Mouse (Mus musculus): ENCODE measurements around the gene Cyp11a1. TPM values are rescaled to one million over a fixed set of nuclear protein-coding genes. Genes with fewer than 3 reads are reported as not detected.
A peak's percentile ranks its signal among the peaks of the same experiment; 100 is the strongest.

The Cyp11a1 gene
- 0.15 and 0.28 TPM in 2 replicates for polyA plus RNA-seq (2012; rRNA removed)

GRCm38 (mm10) chr9:58005753-58006461, at the start of gene Cyp11a1:
Gene Cyp11a1, plus strand, starts transcription at chr9:58006411.
- H3K4me3 ChIP-seq (replicated peaks; ENCODE audit: extremely low read depth, low read depth, low read length): no peak within 1 kb of the TSS
- 0 out of 2 replicates have a peak, but pooled peaks cover 2% of the 10 kb centered on the region for H3K4me1 ChIP-seq (ENCODE audit: control insufficient read depth, insufficient read depth, low read length)
- 71% methylated on average over 16 of the region's 16 CpGs for WGBS
- no peak for TF ChIP-seq CTCF (IDR thresholded peaks at IDR 0.05; ENCODE audit: insufficient read depth, low read length)
- no peak for TF ChIP-seq POLR2A (IDR thresholded peaks at IDR 0.05; ENCODE audit: borderline replicate concordance, extremely low read depth, low read depth, low read length)
- no peak for DNase-seq

DNA sequence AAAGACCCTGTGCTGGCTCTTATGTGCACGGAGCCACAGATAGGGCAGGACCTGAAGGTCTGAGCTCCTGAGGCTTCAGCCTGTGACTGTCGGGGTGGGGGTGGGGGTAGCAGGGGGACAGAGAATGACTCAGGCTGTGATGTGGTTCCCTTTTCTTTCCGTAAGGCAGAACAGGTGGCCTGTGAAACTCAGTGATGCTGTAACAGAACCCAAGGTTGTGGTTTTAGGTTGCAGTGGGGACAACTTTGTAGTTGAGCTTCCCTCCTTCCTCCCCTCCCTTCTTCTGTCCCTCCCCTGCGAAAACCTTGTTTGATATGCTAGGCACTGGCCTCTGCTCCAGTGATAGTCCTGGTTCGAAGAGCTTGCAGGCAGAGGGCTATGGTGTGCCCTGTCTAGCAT, 49.4 kb upstream of the Cyp11a1 start:
- 78% methylated on average over 5 of the region's 5 CpGs for WGBS
- no peak for TF ChIP-seq POLR2A (IDR thresholded peaks at IDR 0.05; ENCODE audit: borderline replicate concordance, extremely low read depth, low read depth, low read length)
- no peak for TF ChIP-seq CTCF (IDR thresholded peaks at IDR 0.05; ENCODE audit: insufficient read depth, low read length)
- no peak overlapping the region for H3K4me3 ChIP-seq (replicated peaks; ENCODE audit: extremely low read depth, low read depth, low read length)
- 0 out of 2 replicates have a peak, but pooled peaks cover 3% of the 10 kb centered on the region for H3K4me1 ChIP-seq (ENCODE audit: control insufficient read depth, insufficient read depth, low read length)
- DNase-seq: no peak

GRCm38 (mm10) chr9:57958615-57959014, 47.6 kb upstream of the Cyp11a1 start:
- TF ChIP-seq CTCF (IDR thresholded peaks at IDR 0.05; ENCODE audit: insufficient read depth, low read length) (no peak), POLR2A (IDR thresholded peaks at IDR 0.05; ENCODE audit: borderline replicate concordance, extremely low read depth, low read depth, low read length) (no peak)
- WGBS: 33% methylated on average over 1 of the region's 1 CpGs
- DNase-seq: no peak
- Histone ChIP-seq H3K4me1 (ENCODE audit: control insufficient read depth, insufficient read depth, low read length) (peaks cover 4% of the 10 kb centered on the region; the same call in 1 of the 2 replicates), H3K4me3 (replicated peaks; ENCODE audit: extremely low read depth, low read depth, low read length) (no peak overlapping the region)

- WGBS: 72% methylated on average over 10 of the region's 10 CpGs
- H3K4me1 ChIP-seq (ENCODE audit: control insufficient read depth, insufficient read depth, low read length): peaks cover 4% of the 10 kb centered on the region
- DNase-seq: no peak
- TF ChIP-seq CTCF (IDR thresholded peaks at IDR 0.05; ENCODE audit: insufficient read depth, low read length) (no peak), POLR2A (IDR thresholded peaks at IDR 0.05; ENCODE audit: borderline replicate concordance, extremely low read depth, low read depth, low read length) (no peak)
- H3K4me3 ChIP-seq (replicated peaks; ENCODE audit: extremely low read depth, low read depth, low read length): no peak overlapping the region
Observed at GRCm38 (mm10) chr9:57959399-57959798, 46.8 kb upstream of the Cyp11a1 start.

DNA sequence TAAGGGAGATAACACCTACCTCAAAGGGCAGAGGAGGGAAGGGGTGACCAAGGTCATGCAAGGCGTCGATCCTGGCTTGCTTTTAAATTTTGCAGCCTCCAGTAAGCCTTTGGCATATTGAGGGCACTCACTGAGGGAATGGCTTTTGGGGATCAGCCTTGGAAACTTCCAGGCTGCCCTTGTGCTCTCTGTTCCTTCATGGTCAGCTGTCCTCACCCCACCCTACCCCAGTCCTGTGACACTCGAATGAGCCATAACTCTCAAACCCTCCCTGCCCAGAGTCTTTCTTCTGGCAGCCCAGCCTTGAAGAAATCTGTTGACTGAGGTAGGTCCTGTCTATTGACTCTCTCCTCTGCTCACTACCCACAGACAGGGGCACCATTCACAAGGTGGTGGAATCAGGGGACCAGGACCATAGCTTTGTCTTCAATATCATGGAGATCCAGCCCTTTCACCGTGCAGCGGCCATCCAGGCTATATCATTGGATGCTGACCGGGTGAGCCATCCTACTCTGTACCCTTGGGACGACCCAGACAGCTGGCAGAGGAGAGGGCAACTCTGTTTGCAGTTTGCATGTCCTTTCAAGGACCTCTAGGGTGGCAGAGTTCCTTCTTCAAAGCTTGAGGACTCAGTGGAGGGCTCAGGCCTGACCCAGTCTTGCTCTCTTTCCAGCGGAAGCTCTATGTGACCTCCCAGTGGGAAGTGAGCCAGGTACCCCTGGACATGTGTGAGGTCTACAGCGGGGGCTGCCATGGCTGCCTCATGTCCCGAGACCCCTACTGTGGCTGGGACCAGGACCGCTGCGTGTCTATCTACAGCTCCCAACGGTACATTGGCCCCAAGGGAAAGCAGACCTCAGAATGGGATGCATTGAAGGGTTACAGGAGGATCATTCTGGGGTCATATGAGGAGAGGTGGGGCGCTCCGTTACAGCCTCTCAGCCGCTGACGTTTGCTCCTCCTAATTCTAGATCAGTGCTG, 46.0 kb upstream of the Cyp11a1 start:
- TF ChIP-seq CTCF (IDR thresholded peaks at IDR 0.05; ENCODE audit: insufficient read depth, low read length) (no peak), POLR2A (IDR thresholded peaks at IDR 0.05; ENCODE audit: borderline replicate concordance, extremely low read depth, low read depth, low read length) (no peak)
- H3K4me3 ChIP-seq (replicated peaks; ENCODE audit: extremely low read depth, low read depth, low read length): no peak overlapping the region
- peaks cover 4% of the 10 kb centered on the region for H3K4me1 ChIP-seq (ENCODE audit: control insufficient read depth, insufficient read depth, low read length)
- DNase-seq: no peak
- 79% methylated on average over 17 of the region's 17 CpGs for whole genome bisulfite sequencing

DNA sequence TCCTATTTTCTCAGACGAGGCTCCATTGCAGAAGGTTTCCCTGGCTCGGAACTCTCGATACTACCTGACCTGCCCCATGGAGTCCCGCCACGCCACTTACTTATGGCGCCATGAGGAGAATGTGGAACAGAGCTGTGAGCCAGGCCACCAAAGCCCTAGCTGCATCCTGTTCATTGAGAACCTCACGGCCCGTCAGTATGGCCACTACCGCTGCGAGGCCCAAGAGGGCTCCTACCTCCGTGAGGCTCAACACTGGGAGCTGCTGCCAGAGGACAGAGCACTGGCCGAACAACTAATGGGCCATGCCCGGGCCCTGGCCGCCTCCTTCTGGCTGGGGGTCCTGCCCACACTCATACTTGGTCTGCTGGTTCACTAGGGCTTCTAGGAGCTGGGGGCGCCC, 45.0 kb upstream of the Cyp11a1 start:
- peaks cover 8% of the 10 kb centered on the region for H3K4me1 ChIP-seq (ENCODE audit: control insufficient read depth, insufficient read depth, low read length)
- H3K4me3 ChIP-seq (replicated peaks; ENCODE audit: extremely low read depth, low read depth, low read length): no peak overlapping the region
- 85% methylated on average over 15 of the region's 15 CpGs for WGBS
- no peak for DNase-seq
- TF ChIP-seq CTCF (IDR thresholded peaks at IDR 0.05; ENCODE audit: insufficient read depth, low read length) (no peak), POLR2A (IDR thresholded peaks at IDR 0.05; ENCODE audit: borderline replicate concordance, extremely low read depth, low read depth, low read length) (no peak)

GRCm38 (mm10) chr9:57961863-57962778, 44.1 kb upstream of the Cyp11a1 start:
- peak; percentile 21; the same call in 1 of the 2 replicates for TF ChIP-seq POLR2A (IDR thresholded peaks at IDR 0.05; ENCODE audit: borderline replicate concordance, extremely low read depth, low read depth, low read length)
- TF ChIP-seq CTCF (IDR thresholded peaks at IDR 0.05; ENCODE audit: insufficient read depth, low read length): no peak
- peaks cover 8% of the 10 kb centered on the region for H3K4me1 ChIP-seq (ENCODE audit: control insufficient read depth, insufficient read depth, low read length)
- WGBS: 45% methylated on average over 17 of the region's 17 CpGs
- DNase-seq: no peak
- no peak overlapping the region for H3K4me3 ChIP-seq (replicated peaks; ENCODE audit: extremely low read depth, low read depth, low read length)

GRCm38 (mm10) chr9:57963249-57963997, 42.8 kb upstream of the Cyp11a1 start:
- TF ChIP-seq POLR2A (IDR thresholded peaks at IDR 0.05; ENCODE audit: borderline replicate concordance, extremely low read depth, low read depth, low read length) (no peak), CTCF (IDR thresholded peaks at IDR 0.05; ENCODE audit: insufficient read depth, low read length) (no peak)
- H3K4me3 ChIP-seq (replicated peaks; ENCODE audit: extremely low read depth, low read depth, low read length): no peak overlapping the region
- peaks cover 8% of the 10 kb centered on the region for H3K4me1 ChIP-seq (ENCODE audit: control insufficient read depth, insufficient read depth, low read length)
- 77% methylated on average over 4 of the region's 4 CpGs for WGBS
- no peak for DNase-seq

Data from lung, adult 2 months (tissue).